Mouse (Mus musculus) layer of hippocampus, adult 18-20 months (tissue): ENCODE measurements at regions not wholly inside any gene's neighbourhood (a gene's known extent, or its start where the extent isn't known, plus 50 kb on each side); places are given as distances from the start of the nearest gene placed in this dataset.

Source experiments
- DNase-seq, 2 experiments: peaks; one replicate each; pipeline ENCODE4 v3.0.0; 2022; ENCODE audit warnings: low spot score in 2 of 2

- peak; percentile 19 to 64 for DNase-seq
Measured at GRCm38 (mm10) chr17:45242076-45242475, 191.5 kb downstream of the Cdc5l start.

- DNase-seq, result no peak
Measured at GRCm38 (mm10) chr17:45240963-45241543, 192.5 kb downstream of the Cdc5l start.

- no peak for DNase-seq
Measured at GRCm38 (mm10) chr17:45240545-45240944, 193.0 kb downstream of the Cdc5l start.

GRCm38 (mm10) chr17:45237246-45237645 lies 196.3 kb downstream of the Cdc5l start:
- no peak for DNase-seq

- no peak for DNase-seq
Measured at GRCm38 (mm10) chr17:45235401-45235800, 198.1 kb downstream of the Cdc5l start.

GRCm38 (mm10) chr17:45232874-45233273 lies 200.7 kb downstream of the Cdc5l start:
- no peak for DNase-seq

- DNase-seq, result no peak
Measured at GRCm38 (mm10) chr17:45227190-45227589, 206.3 kb downstream of the Cdc5l start.

- DNase-seq, result no peak
Measured at GRCm38 (mm10) chr17:45226486-45226885, 207.1 kb downstream of the Cdc5l start.

- DNase-seq, result no peak
Measured at GRCm38 (mm10) chr17:45221625-45222024, 211.9 kb downstream of the Cdc5l start.

GRCm38 (mm10) chr17:45217126-45217525 lies 216.4 kb downstream of the Cdc5l start:
- no peak for DNase-seq

- no peak for DNase-seq
Measured at GRCm38 (mm10) chr17:45215067-45216049, 218.2 kb downstream of the Cdc5l start.

- DNase-seq, result no peak
Measured at GRCm38 (mm10) chr17:45210984-45211383, 222.6 kb downstream of the Cdc5l start.

GRCm38 (mm10) chr17:45209387-45209663 lies 224.2 kb downstream of the Cdc5l start:
- no peak for DNase-seq

GRCm38 (mm10) chr17:45208596-45209386 lies 224.7 kb downstream of the Cdc5l start:
- DNase-seq, result peak; percentile 19 to 75

- DNase-seq, result no peak
Measured at GRCm38 (mm10) chr17:45195779-45196178, 237.8 kb downstream of the Cdc5l start.

- DNase-seq, result no peak
Measured at GRCm38 (mm10) chr17:45194786-45195281, 238.7 kb downstream of the Cdc5l start.

- DNase-seq, result peak; percentile 60 to 81
Measured at GRCm38 (mm10) chr17:45193456-45194025, 240.0 kb downstream of the Cdc5l start.

- DNase-seq, result no peak
Measured at GRCm38 (mm10) chr17:45187402-45187801, 246.1 kb downstream of the Cdc5l start.

GRCm38 (mm10) chr17:45176340-45176739 lies 257.2 kb downstream of the Cdc5l start:
- no peak for DNase-seq

- peak; percentile 59 to 82 for DNase-seq
Measured at GRCm38 (mm10) chr17:45169257-45169994, 264.1 kb downstream of the Cdc5l start.
